Mouse (Mus musculus): Measurements from ENCODE around the gene Rassf3.
A peak's percentile ranks its signal among the peaks of the same experiment; 100 is the strongest.

Gene Rassf3

GRCm38 (mm10) chr10:121489941-121490340, 13.8 kb upstream of the Rassf3 start:
- DNase-seq (ENCODE audit: low spot score in 2 of 2), result no peak

- DNase-seq (ENCODE audit: low spot score in 2 of 2), result peak in 1 of 2 experiments; percentile 78
Measured at GRCm38 (mm10) chr10:121488623-121489299, 12.6 kb upstream of the Rassf3 start.

GRCm38 (mm10) chr10:121487716-121488115, 11.6 kb upstream of the Rassf3 start:
- no peak for DNase-seq (ENCODE audit: low spot score in 2 of 2)

- DNase-seq (ENCODE audit: low spot score in 2 of 2), result no peak
Measured at GRCm38 (mm10) chr10:121486350-121486749, 10.2 kb upstream of the Rassf3 start.

- DNase-seq (ENCODE audit: low spot score in 2 of 2), result no peak
Measured at GRCm38 (mm10) chr10:121483364-121483763, 7.2 kb upstream of the Rassf3 start.

GRCm38 (mm10) chr10:121481141-121481540, 5.0 kb upstream of the Rassf3 start:
- no peak for DNase-seq (ENCODE audit: low spot score in 2 of 2)

- DNase-seq (ENCODE audit: low spot score in 2 of 2), result no peak
Measured at GRCm38 (mm10) chr10:121479987-121480386, 3.8 kb upstream of the Rassf3 start.

- DNase-seq (ENCODE audit: low spot score in 2 of 2), result no peak
Measured at GRCm38 (mm10) chr10:121477433-121477832, 1.3 kb upstream of the Rassf3 start.

- no peak for DNase-seq (ENCODE audit: low spot score in 2 of 2)
Measured at GRCm38 (mm10) chr10:121476968-121477337, 806 bp upstream of the Rassf3 start.

GRCm38 (mm10) chr10:121475672-121476146, 438 bp downstream of the Rassf3 start:
- DNase-seq (ENCODE audit: low spot score in 2 of 2), result peak in 1 of 2 experiments; percentile 17

GRCm38 (mm10) chr10:121475101-121475671, 961 bp downstream of the Rassf3 start:
- DNase-seq (ENCODE audit: low spot score in 2 of 2), result peak in 1 of 2 experiments; percentile 16

- no peak for DNase-seq (ENCODE audit: low spot score in 2 of 2)
Measured at GRCm38 (mm10) chr10:121474288-121474687, 1.9 kb downstream of the Rassf3 start.

- DNase-seq (ENCODE audit: low spot score in 2 of 2), result peak in 1 of 2 experiments; percentile 17
Measured at GRCm38 (mm10) chr10:121473723-121474215, 2.4 kb downstream of the Rassf3 start.

- peak in 1 of 2 experiments; percentile 79 for DNase-seq (ENCODE audit: low spot score in 2 of 2)
Measured at GRCm38 (mm10) chr10:121472593-121473217, 3.4 kb downstream of the Rassf3 start.

GRCm38 (mm10) chr10:121471570-121472197, 4.5 kb downstream of the Rassf3 start:
- peak in 1 of 2 experiments; percentile 56 for DNase-seq (ENCODE audit: low spot score in 2 of 2)

- DNase-seq (ENCODE audit: low spot score in 2 of 2), result no peak
Measured at GRCm38 (mm10) chr10:121469625-121470024, 6.5 kb downstream of the Rassf3 start.

GRCm38 (mm10) chr10:121468985-121469384, 7.2 kb downstream of the Rassf3 start:
- no peak for DNase-seq (ENCODE audit: low spot score in 2 of 2)

GRCm38 (mm10) chr10:121468261-121468660, 7.9 kb downstream of the Rassf3 start:
- no peak for DNase-seq (ENCODE audit: low spot score in 2 of 2)

GRCm38 (mm10) chr10:121467792-121468191, 8.4 kb downstream of the Rassf3 start:
- no peak for DNase-seq (ENCODE audit: low spot score in 2 of 2)

GRCm38 (mm10) chr10:121467016-121467415, 9.1 kb downstream of the Rassf3 start:
- DNase-seq (ENCODE audit: low spot score in 2 of 2), result no peak

- no peak for DNase-seq (ENCODE audit: low spot score in 2 of 2)
Measured at GRCm38 (mm10) chr10:121465033-121465432, 11.1 kb downstream of the Rassf3 start.

All from frontal cortex, postnatal 36 days (tissue).